Mouse (Mus musculus) neural tube, embryonic 11.5 days (tissue): ENCODE data around the gene Tnfaip2. TPM values are rescaled to one million over a fixed set of nuclear protein-coding genes. Genes with fewer than 3 reads are reported as not detected.

ENCODE experiments used
- ATAC-seq: fragments of 200-750 bp; cut with Nextera tagmentation; 2 replicates; pipeline ENCODE4 v1.8.0; 2017; ENCODE audit warnings: moderate number of reproducible peaks, mild to moderate bottlenecking, moderate TSS enrichment, moderate library complexity; ENCODE audit not compliant: insufficient read depth, low FRiP score, low TSS enrichment
- DNase-seq: peaks from one replicate; pipeline ENCODE4 v3.0.0-alpha.2; 2015; ENCODE audit warnings: low spot score
- H3K27ac ChIP-seq: fragments of 300-500 bp; sonication (generic); 2 replicates; pipeline ENCODE4 v1.5.1; 2014; ENCODE audit warnings: low read depth, mild to moderate bottlenecking, low read length
- H3K27me3 ChIP-seq: fragments of 300-500 bp; sonication (generic); 2 replicates; pipeline ENCODE4 v1.6.1; 2014; ENCODE audit warnings: mild to moderate bottlenecking, low read length, mixed read lengths; ENCODE audit not compliant: control insufficient read depth, insufficient read depth
- H3K36me3 ChIP-seq: fragments of 300-500 bp; sonication (generic); 2 replicates; pipeline ENCODE4 v1.6.1; 2014; ENCODE audit warnings: mild to moderate bottlenecking, low read length, moderate library complexity, mixed read lengths; ENCODE audit not compliant: control insufficient read depth, insufficient read depth
- H3K4me1 ChIP-seq: fragments of 300-500 bp; sonication (generic); 2 replicates; pipeline ENCODE4 v1.6.1; 2014; ENCODE audit warnings: low read length, mixed read lengths; ENCODE audit not compliant: control insufficient read depth, insufficient read depth
- H3K4me2 ChIP-seq: fragments of 300-500 bp; sonication (generic); 2 replicates; pipeline ENCODE4 v1.6.1; 2014; ENCODE audit warnings: low read depth, mild to moderate bottlenecking, moderate library complexity
- H3K4me3 ChIP-seq: fragments of 300-500 bp; sonication (generic); 2 replicates; pipeline ENCODE4 v1.5.1; 2014; ENCODE audit warnings: low read depth, low read length
- H3K9ac ChIP-seq: fragments of 300-500 bp; sonication (generic); 2 replicates; pipeline ENCODE4 v1.6.1; 2014; ENCODE audit warnings: mild to moderate bottlenecking, low read length
- H3K9me3 ChIP-seq: fragments of 300-500 bp; sonication (generic); 2 replicates; pipeline ENCODE4 v1.6.1; 2016; ENCODE audit warnings: low read length; ENCODE audit not compliant: control insufficient read depth
- WGBS: fragments of 180-500 bp; shearing (Covaris S2); extraction: QIAGEN DNeasy Blood & Tissue Kit; methylation state at CpG from one replicate; pipeline ENCODE4 v1.1.7; 2014; 5-methylcytosine and 5-hydroxymethylcytosine counted together
- polyA plus RNA-seq: library from polyadenylated mRNA; unstranded; fragments of >200 nt; fragmentation: Nextera tagmentation; extraction: Ambion mirVana; gene quantifications from 2 replicates; pipeline ENCODE4 v1.2.1, GENCODE M21; 2014

The Tnfaip2 gene
- polyA plus RNA-seq, 1 experiment from 2014 or later = 3.7 TPM

DNA sequence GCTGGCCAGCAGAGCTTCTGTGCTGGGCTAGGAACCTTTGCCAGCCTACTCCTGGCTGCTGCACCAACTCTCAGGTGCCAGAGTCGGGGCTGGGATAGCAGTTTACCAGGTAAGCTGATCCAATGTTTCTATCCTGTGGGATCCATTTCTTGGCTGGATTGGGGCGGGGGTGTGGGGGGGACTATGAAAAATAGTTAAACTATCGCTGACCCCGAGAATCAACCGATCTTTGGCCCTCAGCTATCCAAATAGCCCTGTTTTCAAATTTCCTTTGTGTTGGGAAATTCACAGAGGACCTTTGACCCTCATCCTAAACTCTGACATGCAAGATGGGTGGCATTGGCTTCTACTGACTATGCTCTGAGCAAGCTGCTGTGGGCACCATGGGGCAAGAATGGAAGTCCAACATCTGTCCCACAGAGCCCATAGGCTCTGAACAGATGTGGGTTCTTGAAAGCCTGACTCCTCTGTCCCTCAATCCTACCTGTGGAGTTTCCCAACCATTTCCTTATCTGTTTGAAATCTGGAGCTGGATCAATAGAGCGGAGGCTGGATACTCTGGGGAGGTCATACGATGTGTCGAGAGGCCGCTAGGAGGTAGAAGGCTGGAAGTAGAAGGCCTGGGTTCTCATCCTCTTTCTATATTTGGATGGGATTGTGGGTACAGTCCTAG lies 1.4 kb upstream of the Tnfaip2 start:
- no peak overlapping the region for H3K9ac ChIP-seq
- WGBS = 92% methylated on average over 9 of the region's 9 CpGs
- peaks cover 6% of the 10 kb centered on the region; the same call in 1 of the 2 replicates for H3K4me1 ChIP-seq
- DNase-seq (no peak), ATAC-seq (no peak)
- H3K4me3 ChIP-seq = no peak overlapping the region
- no peak overlapping the region for H3K4me2 ChIP-seq
- H3K27ac ChIP-seq = no peak overlapping the region
- H3K27me3 ChIP-seq = peaks cover 49% of the 10 kb centered on the region
- no peaks in the 10 kb centered on the region for H3K9me3 ChIP-seq
- H3K36me3 ChIP-seq = no peaks in the 10 kb centered on the region

- Histone ChIP-seq H3K27me3 (peaks cover 56% of the 10 kb centered on the region), H3K9me3 (no peaks in the 10 kb centered on the region), H3K4me3 (no peak overlapping the region), H3K4me1 (peaks cover 6% of the 10 kb centered on the region; the same call in 1 of the 2 replicates), H3K9ac (no peak overlapping the region), H3K36me3 (no peaks in the 10 kb centered on the region), H3K4me2 (no peak overlapping the region), H3K27ac (no peak overlapping the region)
- 60% methylated on average over 3 of the region's 3 CpGs for WGBS
- no peak for DNase-seq
- ATAC-seq = no peak
Measured at GRCm38 (mm10) chr12:111441523-111441922, 746 bp upstream of the Tnfaip2 start.

GRCm38 (mm10) chr12:111443011-111443870 lies 972 bp downstream of the Tnfaip2 start:
- peak overlapping the region; percentile 38 for H3K4me3 ChIP-seq
- peaks cover 6% of the 10 kb centered on the region; the same call in 1 of the 2 replicates for H3K4me1 ChIP-seq
- peaks cover 73% of the 10 kb centered on the region for H3K27me3 ChIP-seq
- peak overlapping the region; percentile 78 for H3K4me2 ChIP-seq
- no peak for DNase-seq
- H3K36me3 ChIP-seq = no peaks in the 10 kb centered on the region
- H3K9me3 ChIP-seq = no peaks in the 10 kb centered on the region
- H3K9ac ChIP-seq = 0 out of 2 replicates have a peak overlapping the region, but pooled peaks have one; percentile 18
- WGBS = 10% methylated on average over 15 of the region's 15 CpGs
- no peak overlapping the region for H3K27ac ChIP-seq
- no peak for ATAC-seq

- Histone ChIP-seq H3K4me3 (no peak overlapping the region), H3K9me3 (no peaks in the 10 kb centered on the region), H3K36me3 (no peaks in the 10 kb centered on the region), H3K27ac (no peak overlapping the region), H3K4me2 (no peak overlapping the region), H3K27me3 (peaks cover 83% of the 10 kb centered on the region), H3K4me1 (peaks cover 6% of the 10 kb centered on the region; the same call in 1 of the 2 replicates), H3K9ac (no peak overlapping the region)
- no peak for ATAC-seq
- WGBS = 16% methylated on average over 10 of the region's 10 CpGs
- no peak for DNase-seq
Measured at GRCm38 (mm10) chr12:111443921-111444831, 1.9 kb downstream of the Tnfaip2 start.

DNA sequence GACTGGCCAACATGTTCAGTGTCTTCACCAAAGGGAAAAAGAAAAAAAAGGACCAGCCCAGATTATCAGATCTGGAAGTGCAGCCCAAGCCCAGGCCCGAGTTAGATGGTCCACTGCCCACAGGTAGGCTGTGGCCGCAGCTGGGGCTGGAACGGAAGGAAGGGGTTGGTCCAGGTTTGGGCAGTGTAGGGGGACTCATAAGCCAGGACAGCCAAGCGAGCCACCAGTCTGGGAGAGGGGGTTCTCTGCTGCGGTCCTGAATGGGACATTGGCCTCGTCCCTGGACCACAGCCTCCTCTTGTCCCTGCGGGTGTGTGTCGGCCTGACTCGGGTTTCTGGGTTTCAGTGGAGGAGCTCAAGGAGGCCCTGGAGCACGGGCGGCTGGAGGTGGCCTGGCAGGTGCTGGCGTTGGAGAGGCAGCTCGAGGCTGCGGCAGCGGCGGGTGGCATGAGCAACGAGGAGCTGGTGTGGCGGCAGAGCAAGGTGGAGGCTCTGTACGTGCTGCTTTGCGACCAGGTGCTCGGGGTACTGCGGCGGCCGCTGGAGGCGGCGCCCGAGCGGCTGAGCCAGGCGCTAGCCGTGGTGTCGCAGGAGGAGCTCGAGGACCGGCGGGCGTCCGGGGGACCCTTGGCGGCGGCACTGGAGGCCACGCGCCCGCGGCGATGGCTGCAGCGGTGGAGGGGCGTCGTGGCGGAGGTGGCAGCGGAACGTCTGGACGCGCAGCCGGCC lies 3.1 kb downstream of the Tnfaip2 start:
- Histone ChIP-seq H3K27ac (no peak overlapping the region), H3K4me2 (no peak overlapping the region), H3K4me1 (peaks cover 6% of the 10 kb centered on the region; the same call in 1 of the 2 replicates), H3K27me3 (peaks cover 94% of the 10 kb centered on the region), H3K9ac (no peak overlapping the region), H3K9me3 (no peaks in the 10 kb centered on the region), H3K36me3 (no peaks in the 10 kb centered on the region), H3K4me3 (peak overlapping the region; percentile 10; the same call in 1 of the 2 replicates)
- DNase-seq = peak; percentile 19
- ATAC-seq = no peak
- 2% methylated on average over 52 of the region's 52 CpGs for WGBS

- ATAC-seq = no peak
- 4% methylated on average over 27 of the region's 27 CpGs for WGBS
- H3K4me1 ChIP-seq = peaks cover 6% of the 10 kb centered on the region; the same call in 1 of the 2 replicates
Measured at GRCm38 (mm10) chr12:111445890-111446613, 3.8 kb downstream of the Tnfaip2 start.

DNA sequence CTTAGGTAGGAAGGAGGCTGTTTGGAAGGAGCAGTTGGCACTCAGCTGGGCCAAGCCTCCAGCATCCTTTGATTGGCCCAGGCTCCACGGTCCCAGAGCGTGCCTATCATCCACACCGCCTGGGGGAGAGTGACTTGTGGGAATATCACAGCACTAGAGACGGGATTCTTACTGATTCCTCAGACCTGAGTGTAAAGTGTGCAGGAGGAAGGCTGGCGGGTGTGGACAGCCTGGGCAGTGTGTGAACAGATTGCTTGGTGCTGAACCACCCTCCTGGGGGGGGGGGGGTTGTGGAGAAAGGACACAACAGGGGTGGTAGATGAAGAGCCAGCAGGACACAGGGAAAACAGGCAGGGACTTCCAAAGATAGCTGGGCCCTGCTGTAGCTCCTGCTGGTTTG lies 4.5 kb downstream of the Tnfaip2 start:
- Histone ChIP-seq H3K4me2 (no peak overlapping the region), H3K27me3 (peaks cover 97% of the 10 kb centered on the region), H3K27ac (no peak overlapping the region), H3K9me3 (no peaks in the 10 kb centered on the region), H3K9ac (no peak overlapping the region), H3K4me1 (peaks cover 6% of the 10 kb centered on the region; the same call in 1 of the 2 replicates), H3K4me3 (no peak overlapping the region), H3K36me3 (no peaks in the 10 kb centered on the region)
- DNase-seq (no peak), ATAC-seq (no peak)
- 16% methylated on average over 5 of the region's 5 CpGs for WGBS

More at GRCm38 (mm10) chr12:111445890-111446613, 3.8 kb downstream of the Tnfaip2 start:
- Histone ChIP-seq H3K27me3 (peaks cover 98% of the 10 kb centered on the region), H3K9ac (no peak overlapping the region), H3K4me3 (peak overlapping the region; percentile 10; the same call in 1 of the 2 replicates), H3K27ac (no peak overlapping the region), H3K9me3 (no peaks in the 10 kb centered on the region), H3K36me3 (no peaks in the 10 kb centered on the region), H3K4me2 (no peak overlapping the region)
- DNase-seq = no peak
